Mouse (Mus musculus): ENCODE results near the gene Mindy4b-ps.
"Not testable (repeated sequence)": the region's sequence is repeated elsewhere in the genome, so short reads cannot be mapped to it uniquely, and the experiment has no call there.

Gene Mindy4b-ps

DNA sequence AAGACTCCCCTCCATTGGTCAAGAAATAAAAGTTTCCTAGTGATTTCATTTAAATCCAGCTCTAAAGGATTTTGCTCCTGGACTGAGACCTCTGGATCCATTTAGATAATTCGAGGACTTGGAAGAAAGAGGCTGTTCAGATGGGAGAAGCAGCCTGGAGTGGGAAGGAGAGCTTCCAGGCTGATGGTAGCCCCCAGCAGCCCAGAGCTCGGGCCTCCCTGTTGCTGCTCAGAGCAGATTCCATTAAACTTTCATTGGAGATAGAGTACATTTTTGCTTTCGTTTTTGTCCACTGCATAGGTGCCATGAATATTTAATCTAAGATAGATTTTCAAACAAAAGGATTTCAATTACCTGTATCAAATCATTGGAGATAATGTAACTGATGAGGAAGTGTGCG, at the start of gene Mindy4b-ps:
Gene Mindy4b-ps (minus strand): TSS at position 101 of the 400 bp plus-strand sequence.
- no peak for DNase-seq (ENCODE audit: low spot score)

DNA sequence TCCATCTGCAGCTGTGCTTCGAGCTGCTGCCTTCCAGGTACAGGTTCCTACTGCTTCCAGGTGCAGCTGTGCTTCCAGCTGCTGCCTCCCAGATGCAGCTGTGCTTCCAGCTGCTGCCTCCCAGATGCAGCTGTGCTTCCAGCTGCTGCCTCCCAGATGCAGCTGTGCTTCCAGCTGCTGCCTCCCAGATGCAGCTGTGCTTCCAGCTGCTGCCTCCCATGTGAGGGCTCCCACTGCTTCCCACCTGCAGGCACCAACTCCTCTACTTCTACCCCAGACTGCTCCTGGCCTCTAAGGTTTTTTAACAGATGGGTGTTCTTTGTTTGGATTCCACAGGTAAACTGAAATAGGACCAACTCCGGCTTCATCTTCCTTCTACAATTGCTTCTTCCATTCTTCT, 49.8 kb upstream of the Mindy4b-ps start:
- DNase-seq (ENCODE audit: low spot score) = not testable (repeated sequence)

- DNase-seq (ENCODE audit: low spot score) = no peak
These were observed 43.6 kb upstream of the Mindy4b-ps start for GRCm38 (mm10) chr3:58865690-58866089.

DNA sequence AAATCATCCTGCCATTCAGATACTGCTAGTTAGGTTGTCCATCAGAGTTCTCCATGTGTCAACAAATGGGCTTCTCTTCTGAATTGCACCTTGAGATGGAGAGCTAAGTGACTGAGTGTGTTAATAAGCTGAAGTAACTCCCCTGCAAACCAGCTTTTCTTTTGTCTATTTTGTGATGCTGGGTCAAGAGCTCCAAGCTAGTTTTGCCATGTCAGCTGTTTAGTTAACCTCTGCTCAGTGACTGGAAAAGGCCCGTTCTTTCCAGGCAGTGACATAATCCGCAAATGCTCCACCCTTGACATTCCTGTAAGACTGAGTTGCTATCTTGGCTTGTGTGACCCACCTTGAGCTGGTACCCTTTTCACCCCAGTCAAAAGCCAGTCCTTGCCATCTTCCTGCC, 40.9 kb upstream of the Mindy4b-ps start:
- DNase-seq (ENCODE audit: low spot score) = no peak

DNA sequence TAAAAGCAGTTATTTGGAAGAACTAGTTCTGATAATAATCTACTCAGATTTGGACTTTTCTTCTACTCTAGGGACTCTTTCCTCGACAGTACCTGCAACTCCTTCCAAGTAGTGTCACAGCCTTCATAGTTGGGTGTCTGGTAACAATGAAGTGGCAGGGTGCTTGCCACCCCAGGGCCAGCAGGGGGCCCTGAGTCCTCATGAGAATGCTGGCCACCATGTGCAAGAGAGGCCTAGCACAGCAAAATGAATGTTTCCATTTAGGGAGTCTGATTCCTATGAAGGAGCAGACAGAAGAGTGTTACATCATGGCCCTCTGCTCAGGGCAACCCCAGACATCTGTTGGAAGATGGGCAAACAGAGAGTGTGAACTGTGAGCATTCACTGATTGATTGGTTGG, 21.3 kb upstream of the Mindy4b-ps start:
- no peak for DNase-seq (ENCODE audit: low spot score)

DNA sequence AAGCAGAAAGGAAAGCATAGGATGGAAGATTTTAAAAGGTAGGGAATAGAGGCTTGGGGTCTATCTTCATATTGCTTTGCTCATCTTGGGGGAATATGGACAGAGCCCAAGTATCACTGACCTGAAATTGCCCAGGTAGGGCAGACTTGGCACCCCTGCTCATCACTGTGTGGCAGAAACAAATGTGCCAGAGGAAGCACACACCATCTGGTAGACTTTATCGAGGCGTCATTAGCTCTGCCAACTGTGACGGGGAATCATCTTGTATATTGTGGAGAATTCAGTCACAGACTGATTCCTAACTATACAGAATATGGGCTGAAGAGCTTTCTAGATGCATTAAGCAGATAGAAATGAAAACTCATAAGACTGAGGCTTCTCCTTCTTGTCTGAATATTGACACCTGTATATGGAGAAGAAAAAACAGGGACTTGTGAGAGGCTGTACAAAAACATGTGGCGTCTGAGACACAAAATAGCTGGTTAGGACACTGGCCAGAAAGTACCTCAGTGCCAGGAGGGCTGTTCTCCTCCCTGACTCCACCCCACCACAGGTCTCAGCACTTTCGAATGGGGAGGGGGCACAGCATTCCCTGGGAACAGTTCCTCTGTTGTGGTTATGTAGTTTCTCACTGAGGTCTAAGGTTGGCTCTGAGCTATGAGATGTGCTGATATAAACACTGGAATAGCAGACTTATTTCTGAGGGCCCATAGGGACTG, 11.5 kb upstream of the Mindy4b-ps start:
- no peak for DNase-seq (ENCODE audit: low spot score)

DNA sequence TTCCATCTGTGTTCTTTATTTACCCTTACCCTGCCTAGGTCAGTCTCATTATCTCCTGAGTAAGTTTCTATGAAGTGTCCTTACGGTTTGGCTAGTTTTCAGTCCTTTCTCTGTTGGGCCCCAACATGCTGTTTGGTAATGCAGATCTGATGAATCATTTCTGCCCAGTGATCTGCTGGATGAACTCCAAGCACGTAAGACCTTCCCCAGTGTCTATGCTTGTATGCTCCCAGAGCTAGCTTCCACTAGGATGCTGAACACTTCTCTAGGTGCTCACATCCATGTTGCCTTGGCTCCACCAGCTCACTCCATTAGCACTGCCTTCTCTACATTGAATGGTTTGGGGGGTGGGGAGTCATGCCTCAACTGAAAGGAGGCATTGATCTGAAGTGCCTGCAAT, 10.8 kb upstream of the Mindy4b-ps start:
- DNase-seq (ENCODE audit: low spot score) = no peak

DNA sequence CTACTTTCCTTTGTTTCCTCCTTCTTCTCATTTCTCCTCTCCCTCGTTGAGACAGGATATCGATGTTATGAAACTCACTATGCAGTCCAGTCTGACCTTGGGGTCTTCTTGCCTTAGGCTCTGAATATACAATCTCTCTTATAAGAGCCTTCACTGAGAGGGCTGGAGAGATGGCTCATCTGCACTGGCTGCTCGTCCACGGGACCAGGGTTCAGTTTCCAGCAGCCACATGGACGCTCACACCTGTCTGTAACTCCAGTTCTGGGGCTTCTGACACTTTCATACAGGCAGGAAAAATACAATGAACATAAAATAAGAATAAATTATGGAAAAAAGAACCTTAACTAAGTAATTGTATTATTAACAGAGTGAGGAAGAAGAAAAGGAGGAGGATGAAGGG, 9.5 kb upstream of the Mindy4b-ps start:
- no peak for DNase-seq (ENCODE audit: low spot score)

GRCm38 (mm10) chr3:58829926-58830325, 7.8 kb upstream of the Mindy4b-ps start:
- no peak for DNase-seq (ENCODE audit: low spot score)

- DNase-seq (ENCODE audit: low spot score) = no peak
These were observed 6.4 kb upstream of the Mindy4b-ps start for GRCm38 (mm10) chr3:58828366-58829153.

DNA sequence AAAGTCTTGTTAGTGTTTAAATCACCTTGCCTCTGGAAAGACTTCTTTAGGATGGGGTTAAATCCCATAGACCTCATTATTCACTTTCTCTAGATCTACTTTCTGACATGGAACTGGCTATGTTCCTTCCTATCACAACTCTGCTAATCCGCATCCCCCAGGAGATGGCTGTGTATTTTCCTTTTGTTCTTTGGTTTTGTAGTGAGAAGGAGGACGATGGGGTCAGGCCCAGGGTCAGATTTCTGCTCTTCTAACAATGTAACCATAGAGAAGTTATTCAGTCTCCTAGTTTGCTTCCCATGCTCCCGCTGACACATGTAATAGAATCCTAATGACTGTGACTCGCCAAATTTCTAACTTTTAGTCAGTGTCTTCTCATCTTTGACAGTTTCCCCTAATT, 4.2 kb upstream of the Mindy4b-ps start:
- DNase-seq (ENCODE audit: low spot score) = no peak

DNA sequence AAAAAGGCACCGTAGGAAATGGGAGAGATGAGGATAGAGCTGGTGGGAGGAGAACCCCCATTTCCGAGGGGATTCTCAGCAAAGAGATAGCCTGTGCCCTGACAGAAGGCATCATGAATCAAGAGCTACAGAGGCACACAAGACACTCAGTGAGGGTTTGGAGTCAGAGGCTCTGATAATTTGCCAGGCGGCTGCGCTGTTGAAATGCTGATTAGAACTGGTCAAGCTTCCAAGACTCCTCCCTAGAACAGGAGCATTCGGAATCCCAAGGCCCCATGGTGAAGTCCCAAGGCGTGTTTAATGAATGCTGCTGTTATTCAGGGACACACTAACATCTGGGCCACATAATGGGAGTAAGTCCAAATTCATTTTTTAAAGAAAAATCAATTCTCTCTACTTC, 4.8 kb downstream of the Mindy4b-ps start:
- peak; percentile 2 for DNase-seq (ENCODE audit: low spot score)

- no peak for DNase-seq (ENCODE audit: low spot score)
These were observed 7.9 kb downstream of the Mindy4b-ps start for GRCm38 (mm10) chr3:58814191-58814590.

DNA sequence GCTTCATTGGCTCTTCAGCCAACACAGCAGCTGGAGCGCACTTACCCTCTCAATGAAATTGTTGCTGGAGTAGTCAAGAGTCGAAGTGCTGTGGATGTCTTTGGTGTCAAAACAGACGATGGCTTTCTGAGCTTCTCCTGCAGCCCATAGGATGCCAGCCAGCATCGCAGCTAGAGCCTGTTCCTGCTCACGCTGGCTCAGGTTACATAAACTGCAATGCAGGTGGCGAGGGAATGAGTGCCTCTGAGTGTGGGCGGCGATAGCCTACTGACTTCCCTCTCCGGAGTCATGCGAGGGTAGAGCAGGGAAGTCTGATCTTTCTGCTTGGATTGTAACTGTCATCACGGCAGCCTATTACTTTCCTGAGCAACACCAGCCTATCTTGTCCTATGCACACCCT, 11.8 kb downstream of the Mindy4b-ps start:
- DNase-seq (ENCODE audit: low spot score) = no peak

DNA sequence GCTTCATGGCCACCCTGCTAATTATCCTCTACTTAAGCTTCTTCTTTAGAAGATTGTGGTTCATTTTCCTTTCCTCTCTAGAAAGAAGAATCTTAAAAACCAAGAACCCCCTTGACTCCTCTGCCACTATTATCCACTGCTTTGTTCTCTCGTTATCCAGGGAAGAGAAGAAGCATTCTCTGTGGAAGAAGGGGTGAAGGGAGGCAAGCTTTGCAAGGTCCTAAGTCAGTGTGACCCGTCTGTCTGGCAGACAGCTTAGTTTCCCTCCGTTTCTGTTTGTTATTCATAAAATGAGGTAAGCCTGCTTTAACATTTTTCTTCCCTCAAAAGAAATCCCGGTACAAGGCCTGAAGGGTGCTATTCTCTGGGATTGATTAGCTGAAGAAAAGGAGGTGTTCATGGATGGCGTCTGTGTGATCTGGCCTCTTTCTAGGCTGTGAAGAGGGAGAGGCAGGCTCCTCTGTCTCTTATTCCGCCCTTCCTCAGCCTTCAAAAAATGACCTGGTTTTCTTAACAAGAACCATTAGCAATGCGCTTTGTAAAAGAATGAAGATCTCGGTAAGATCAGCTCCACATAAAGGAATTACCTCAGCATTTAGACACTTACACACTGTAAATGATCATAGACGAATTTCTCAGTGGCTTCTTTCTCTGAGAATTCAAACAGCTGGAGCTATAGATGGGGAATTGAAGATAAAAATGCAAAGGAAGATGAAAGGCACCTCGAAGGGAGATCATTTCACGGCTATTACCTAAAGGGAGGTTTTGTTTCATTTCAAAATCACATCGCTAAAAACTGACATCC, 12.8 kb downstream of the Mindy4b-ps start:
- DNase-seq (ENCODE audit: low spot score) = no peak

DNA sequence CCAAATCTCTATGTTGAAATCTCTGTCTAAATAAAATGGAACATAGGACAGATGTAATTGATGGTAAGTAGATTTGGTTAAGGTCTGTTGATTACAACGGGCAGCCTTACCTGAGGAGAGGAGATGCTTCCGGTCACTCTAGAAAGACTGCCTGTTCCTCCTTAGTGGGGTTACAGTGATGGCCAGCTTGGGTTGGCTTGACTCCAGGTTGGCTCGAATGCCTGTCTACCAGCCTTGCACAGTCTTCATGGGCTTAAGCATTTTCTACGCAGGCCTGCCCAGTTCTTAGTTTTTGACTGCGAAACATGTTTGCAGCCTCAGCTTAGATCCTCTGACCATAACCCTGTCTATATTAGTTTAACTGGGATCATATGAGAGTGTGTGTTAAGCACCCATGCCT, 13.5 kb downstream of the Mindy4b-ps start:
- DNase-seq (ENCODE audit: low spot score) = no peak

- no peak for DNase-seq (ENCODE audit: low spot score)
These were observed 17.4 kb downstream of the Mindy4b-ps start for GRCm38 (mm10) chr3:58804745-58805144.

DNA sequence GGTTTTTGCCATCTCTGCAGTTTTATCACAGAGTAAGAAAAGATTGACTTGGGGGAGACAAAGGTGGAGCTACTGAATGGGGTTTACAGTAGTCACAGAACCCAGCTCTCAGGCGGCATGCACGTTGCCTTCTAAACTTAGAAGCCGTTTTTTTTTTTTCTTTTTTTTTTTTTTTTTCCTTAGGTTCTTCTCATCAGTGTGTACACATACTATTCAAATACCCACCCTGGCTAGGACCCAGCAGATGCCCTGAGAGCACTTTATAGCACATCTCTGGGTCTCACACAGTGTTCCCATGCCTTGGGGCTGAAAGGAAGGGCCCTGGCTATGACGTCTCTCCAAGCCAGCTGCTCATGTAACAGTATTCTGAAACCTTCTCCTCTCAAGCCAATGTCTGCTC, 23.4 kb downstream of the Mindy4b-ps start:
- DNase-seq (ENCODE audit: low spot score) = no peak

GRCm38 (mm10) chr3:58798245-58798644, 23.9 kb downstream of the Mindy4b-ps start:
- no peak for DNase-seq (ENCODE audit: low spot score)

- DNase-seq (ENCODE audit: low spot score) = no peak
These were observed 32.6 kb downstream of the Mindy4b-ps start for GRCm38 (mm10) chr3:58789473-58789872.

DNA sequence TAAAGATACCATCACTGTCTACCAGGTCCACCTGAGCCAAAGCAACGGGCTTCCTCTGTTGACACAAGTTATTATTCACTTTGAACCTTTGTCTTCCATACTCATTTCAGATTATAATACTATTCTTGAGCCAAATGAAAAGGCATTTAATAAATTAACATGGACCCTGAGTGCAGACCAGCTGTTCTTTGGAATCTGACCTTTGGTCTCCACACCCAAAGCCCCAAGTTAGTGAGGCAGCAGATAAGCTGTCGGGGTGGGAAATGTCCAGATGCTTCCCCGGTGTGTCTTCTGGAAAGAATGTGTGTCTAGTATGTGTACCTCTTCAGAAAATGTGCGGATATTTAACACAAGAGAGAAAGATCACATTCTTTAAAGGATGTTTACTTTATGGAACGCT, 33.1 kb downstream of the Mindy4b-ps start:
- no peak for DNase-seq (ENCODE audit: low spot score)

DNA sequence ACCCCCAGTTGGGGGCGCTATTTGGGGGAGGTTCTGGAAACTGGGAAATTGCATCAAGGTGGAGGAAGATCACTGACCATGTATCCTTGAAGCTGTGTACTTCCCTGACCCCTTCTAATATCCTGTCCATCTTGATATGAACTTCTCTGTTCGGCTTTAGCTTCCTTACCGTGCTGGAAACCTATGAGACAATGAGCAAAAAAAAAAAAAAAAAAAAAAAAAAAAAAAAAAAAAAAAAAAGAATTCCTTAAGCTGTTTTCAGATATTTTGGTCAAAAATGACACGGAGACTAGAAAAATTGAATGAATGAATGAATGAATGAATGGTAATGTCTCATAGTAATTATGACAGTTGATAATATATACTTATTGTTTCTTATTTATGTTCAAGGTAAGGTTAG, 35.6 kb downstream of the Mindy4b-ps start:
- no peak for DNase-seq (ENCODE audit: low spot score)

- DNase-seq (ENCODE audit: low spot score) = no peak
These were observed 36.2 kb downstream of the Mindy4b-ps start for GRCm38 (mm10) chr3:58785863-58786262.
